ENCODE assay signal across 11 mouse cellular contexts in the genomic region with DNA sequence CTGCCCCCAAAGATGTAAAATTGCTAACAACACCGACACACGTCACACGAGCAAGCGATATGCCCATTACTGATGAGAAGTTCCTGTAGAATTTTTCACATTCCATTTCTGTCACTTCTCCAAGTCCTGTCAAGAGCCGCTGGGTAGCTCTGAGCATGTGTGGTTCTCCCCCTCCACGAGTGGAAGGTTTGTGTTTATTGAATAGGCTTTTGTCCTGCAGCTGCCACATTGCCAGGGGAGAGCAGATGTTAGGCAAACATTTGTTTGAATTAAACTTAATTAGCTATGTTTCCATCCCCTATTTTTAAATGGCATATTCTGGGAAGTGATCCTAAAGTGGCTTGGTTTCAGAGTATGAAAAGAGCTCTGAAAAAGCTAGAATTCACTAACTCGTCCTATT.
DNase-seq lines count a peak whose midpoint lies in the region; ATAC-seq and TF ChIP-seq lines count a peak whose summit lies in the region.
"Had no signal": no experiment of that assay in that cellular context is flagged by ENCODE, and none has a peak within 500 bp of the region (broad histone marks: within the 10 kb centered on the region; RNA-seq: fewer than 3 reads in every experiment).

No protein-coding gene starts in this region.

- H3K9ac ChIP-seq in embryonic facial prominence, embryonic 11.5 days (replicated peaks; ENCODE audit: low read length), result no peak overlapping the region
- H3K9ac ChIP-seq in lung, embryonic 15.5 days, result no peak overlapping the region
- H3K9ac ChIP-seq in hindbrain, embryonic 15.5 days, result no peak overlapping the region
- no peak overlapping the region for H3K9ac ChIP-seq in kidney, embryonic 14.5 days (ENCODE audit: low read depth, low read length)
- H3K9ac ChIP-seq: heart, embryonic 13.5 days; intestine, embryonic 15.5 days had no signal

- H3K4me1 ChIP-seq in embryonic facial prominence, embryonic 11.5 days (ENCODE audit: control insufficient read depth, insufficient read depth, low read length), result no peaks in the 10 kb centered on the region
- 0 out of 2 replicates have a peak, but pooled peaks cover 4% of the 10 kb centered on the region for H3K4me1 ChIP-seq in embryonic facial prominence, embryonic 10.5 days
- peaks cover 13% of the 10 kb centered on the region; the same call in 1 of the 2 replicates for H3K4me1 ChIP-seq in lung, embryonic 15.5 days
- H3K4me1 ChIP-seq in hindbrain, embryonic 15.5 days (replicated peaks), result no peaks in the 10 kb centered on the region
- H3K4me1 ChIP-seq in kidney, embryonic 14.5 days (ENCODE audit: control insufficient read depth, insufficient read depth, low read length), result no peaks in the 10 kb centered on the region
- H3K4me1 ChIP-seq: intestine, embryonic 15.5 days had no signal

- no peaks in the 10 kb centered on the region for H3K27me3 ChIP-seq in embryonic facial prominence, embryonic 11.5 days (ENCODE audit: control insufficient read depth, insufficient read depth, low read length)
- H3K27me3 ChIP-seq in embryonic facial prominence, embryonic 10.5 days (replicated peaks; ENCODE audit: low read depth, poor library complexity, severe bottlenecking), result no peaks in the 10 kb centered on the region
- H3K27me3 ChIP-seq in lung, embryonic 15.5 days, result no peaks in the 10 kb centered on the region
- H3K27me3 ChIP-seq in hindbrain, embryonic 15.5 days, result no peaks in the 10 kb centered on the region
- H3K27me3 ChIP-seq in kidney, embryonic 14.5 days (ENCODE audit: control insufficient read depth, insufficient read depth, low read length), result no peaks in the 10 kb centered on the region
- H3K27me3 ChIP-seq: heart, embryonic 13.5 days; intestine, embryonic 15.5 days had no signal

- no peak overlapping the region for H3K4me3 ChIP-seq in embryonic facial prominence, embryonic 11.5 days (ENCODE audit: low read depth, low read length)
- H3K4me3 ChIP-seq in embryonic facial prominence, embryonic 10.5 days, result no peak overlapping the region
- no peak overlapping the region for H3K4me3 ChIP-seq in lung, embryonic 15.5 days
- H3K4me3 ChIP-seq in hindbrain, embryonic 15.5 days, result no peak overlapping the region
- no peak overlapping the region for H3K4me3 ChIP-seq in kidney, embryonic 14.5 days (ENCODE audit: low read length)
- H3K4me3 ChIP-seq: heart, embryonic 13.5 days; intestine, embryonic 15.5 days had no signal

- 52% methylated on average over 7 of the region's 7 CpGs for WGBS in embryonic facial prominence, embryonic 11.5 days
- whole genome bisulfite sequencing in embryonic facial prominence, embryonic 10.5 days, result 63% methylated on average over 7 of the region's 7 CpGs
- WGBS in lung, embryonic 15.5 days, result 24% methylated on average over 7 of the region's 7 CpGs
- WGBS in hindbrain, embryonic 15.5 days, result 40% methylated on average over 7 of the region's 7 CpGs
- WGBS in kidney, embryonic 14.5 days, result 72% methylated on average over 7 of the region's 7 CpGs

- TF ChIP-seq CTCF in brain, embryonic 14.5 days (IDR thresholded peaks at IDR 0.05; ENCODE audit: borderline replicate concordance, extremely low read depth, insufficient read depth, insufficient read length), result no peak

- H3K27ac ChIP-seq in embryonic facial prominence, embryonic 11.5 days (replicated peaks; ENCODE audit: low read depth, low read length), result no peak overlapping the region
- H3K27ac ChIP-seq in embryonic facial prominence, embryonic 10.5 days (replicated peaks), result no peak overlapping the region
- H3K27ac ChIP-seq in lung, embryonic 15.5 days, result peak overlapping the region; percentile 10; the same call in 1 of the 2 replicates
- 0 out of 2 replicates have a peak overlapping the region, but pooled peaks have one; percentile 30 for H3K27ac ChIP-seq in hindbrain, embryonic 15.5 days (replicated peaks)
- H3K27ac ChIP-seq in kidney, embryonic 14.5 days (ENCODE audit: low read depth, low read length), result no peak overlapping the region
- H3K27ac ChIP-seq: heart, embryonic 13.5 days; intestine, embryonic 15.5 days had no signal

- H3K9me3 ChIP-seq in embryonic facial prominence, embryonic 11.5 days (replicated peaks; ENCODE audit: control insufficient read depth, low read length), result no peaks in the 10 kb centered on the region
- no peaks in the 10 kb centered on the region for H3K9me3 ChIP-seq in embryonic facial prominence, embryonic 10.5 days
- H3K9me3 ChIP-seq in lung, embryonic 15.5 days, result no peaks in the 10 kb centered on the region
- H3K9me3 ChIP-seq in hindbrain, embryonic 15.5 days, result no peaks in the 10 kb centered on the region
- H3K9me3 ChIP-seq in kidney, embryonic 14.5 days (ENCODE audit: control insufficient read depth, low read length), result no peaks in the 10 kb centered on the region
- H3K9me3 ChIP-seq: heart, embryonic 13.5 days; intestine, embryonic 15.5 days had no signal

- DNase-seq in embryonic facial prominence, embryonic 11.5 days (ENCODE audit: low spot score), result peak; percentile 21
- DNase-seq in embryonic facial prominence, embryonic 10.5 days (ENCODE audit: low spot score), result no peak
- no peak for DNase-seq in lung, postnatal 14 days
- peak; percentile 88 for DNase-seq in brain, embryonic 14.5 days (ENCODE audit: low read depth)
- DNase-seq: right cerebral cortex, postnatal 4 days had no signal

- no peak for ATAC-seq in embryonic facial prominence, embryonic 11.5 days (replicated peaks; ENCODE audit: insufficient number of reproducible peaks, low FRiP score, low TSS enrichment, low read depth)
- peak; percentile 46; the same call in 1 of the 2 replicates for ATAC-seq in lung, embryonic 15.5 days (ENCODE audit: borderline replicate concordance, extremely low read depth, low FRiP score, low TSS enrichment)
- ATAC-seq in hindbrain, embryonic 15.5 days (ENCODE audit: low FRiP score, low read depth), result no peak; the same call in 1 of the 2 replicates
- no peak for ATAC-seq in cerebellum, adult (ENCODE audit: insufficient number of reproducible peaks, low FRiP score, low TSS enrichment)
- ATAC-seq in kidney, embryonic 14.5 days (ENCODE audit: low FRiP score, low TSS enrichment), result no peak
- ATAC-seq: intestine, embryonic 15.5 days had no signal

- TF ChIP-seq POLR2A in brain, embryonic 14.5 days (IDR thresholded peaks at IDR 0.05; ENCODE audit: borderline replicate concordance, extremely low read depth, insufficient read depth, insufficient read length, poor library complexity, severe bottlenecking), result no peak

- no peak overlapping the region for H3K4me2 ChIP-seq in embryonic facial prominence, embryonic 11.5 days (ENCODE audit: low read depth, low read length)
- no peak overlapping the region for H3K4me2 ChIP-seq in lung, embryonic 15.5 days
- H3K4me2 ChIP-seq in hindbrain, embryonic 15.5 days, result no peak overlapping the region
- no peak overlapping the region for H3K4me2 ChIP-seq in kidney, embryonic 14.5 days (replicated peaks; ENCODE audit: low read depth, low read length)
- H3K4me2 ChIP-seq: heart, embryonic 13.5 days; intestine, embryonic 15.5 days had no signal

- no peaks in the 10 kb centered on the region for H3K36me3 ChIP-seq in embryonic facial prominence, embryonic 11.5 days (replicated peaks; ENCODE audit: control insufficient read depth, insufficient read depth, low read depth, low read length)
- no peaks in the 10 kb centered on the region for H3K36me3 ChIP-seq in embryonic facial prominence, embryonic 10.5 days (replicated peaks)
- no peaks in the 10 kb centered on the region for H3K36me3 ChIP-seq in lung, embryonic 15.5 days
- no peaks in the 10 kb centered on the region for H3K36me3 ChIP-seq in hindbrain, embryonic 15.5 days
- no peaks in the 10 kb centered on the region for H3K36me3 ChIP-seq in kidney, embryonic 14.5 days (ENCODE audit: control insufficient read depth, insufficient read depth, low read length)
- H3K36me3 ChIP-seq: intestine, embryonic 15.5 days had no signal

Comparison
In these comparisons a context has a peak if more than half of its experiments do, and no peak if none do; other contexts are left out.
1. DNase-seq: peak in embryonic facial prominence, embryonic 11.5 days (single experiment) and brain, embryonic 14.5 days (single experiment); none in embryonic facial prominence, embryonic 10.5 days (single experiment) and lung, postnatal 14 days (single experiment).
2. H3K27ac ChIP-seq: peak in lung, embryonic 15.5 days (single experiment) and hindbrain, embryonic 15.5 days (single experiment); none in embryonic facial prominence, embryonic 11.5 days (single experiment), embryonic facial prominence, embryonic 10.5 days (single experiment) and kidney, embryonic 14.5 days (single experiment).